15 mouse cellular contexts compared by ENCODE assay signal in genomic region chr1:33947838-33948237, GRCm38 (mm10). TPM values are rescaled to one million over a fixed set of nuclear protein-coding genes. Genes with fewer than 3 reads are reported as not detected.
DNase-seq lines count a peak whose midpoint lies in the region; ATAC-seq and TF ChIP-seq lines count a peak whose summit lies in the region.
"Had no signal": no experiment of that assay in that cellular context is flagged by ENCODE, and none has a peak within 500 bp of the region (broad histone marks: within the 10 kb centered on the region; RNA-seq: fewer than 3 reads in every experiment).

No protein-coding gene starts in this region.

- no peaks in the 10 kb centered on the region for H3K27me3 ChIP-seq in forebrain, embryonic 13.5 days
- H3K27me3 ChIP-seq in forebrain, embryonic 12.5 days: no peaks in the 10 kb centered on the region
- H3K27me3 ChIP-seq in forebrain, postnatal 0 days (ENCODE audit: insufficient read depth, low read length): no peaks in the 10 kb centered on the region
- H3K27me3 ChIP-seq: limb, embryonic 13.5 days had no signal

- 92% methylated on average over 6 of the region's 6 CpGs for WGBS in forebrain, embryonic 13.5 days
- 89% methylated on average over 6 of the region's 6 CpGs for WGBS in forebrain, embryonic 12.5 days
- WGBS in forebrain, postnatal 0 days: 88% methylated on average over 6 of the region's 6 CpGs

- no peaks in the 10 kb centered on the region for H3K36me3 ChIP-seq in forebrain, embryonic 13.5 days (ENCODE audit: poor library complexity, severe bottlenecking)
- no peaks in the 10 kb centered on the region for H3K36me3 ChIP-seq in forebrain, embryonic 12.5 days (replicated peaks)
- no peaks in the 10 kb centered on the region for H3K36me3 ChIP-seq in forebrain, postnatal 0 days (ENCODE audit: insufficient read depth)
- H3K36me3 ChIP-seq: limb, embryonic 13.5 days had no signal

- peak overlapping the region; percentile 40; the same call in 1 of the 2 replicates for H3K27ac ChIP-seq in forebrain, embryonic 13.5 days
- H3K27ac ChIP-seq in forebrain, embryonic 12.5 days: no peak overlapping the region
- peak overlapping the region; percentile 48; the same call in 1 of the 2 replicates for H3K27ac ChIP-seq in layer of hippocampus, adult 2 months
- peak overlapping the region; percentile 87 for H3K27ac ChIP-seq in forebrain, postnatal 0 days (ENCODE audit: low read depth, low read length)
- H3K27ac ChIP-seq: limb, embryonic 13.5 days had no signal

- no peaks in the 10 kb centered on the region for H3K4me1 ChIP-seq in forebrain, embryonic 13.5 days
- H3K4me1 ChIP-seq in forebrain, embryonic 12.5 days: no peaks in the 10 kb centered on the region
- H3K4me1 ChIP-seq in forebrain, postnatal 0 days (ENCODE audit: insufficient read depth): peaks cover 2% of the 10 kb centered on the region; the same call in 1 of the 2 replicates

- no peak overlapping the region for H3K4me3 ChIP-seq in forebrain, embryonic 13.5 days
- no peak overlapping the region for H3K4me3 ChIP-seq in forebrain, embryonic 12.5 days (replicated peaks)
- H3K4me3 ChIP-seq in layer of hippocampus, adult 2 months: no peak overlapping the region
- H3K4me3 ChIP-seq in forebrain, postnatal 0 days (ENCODE audit: low read depth, low read length): no peak overlapping the region
- H3K4me3 ChIP-seq: erythroblast, embryonic 14.5 days; limb, embryonic 13.5 days had no signal

- no peak for TF ChIP-seq POLR2A in brain, embryonic 14.5 days (IDR thresholded peaks at IDR 0.05; ENCODE audit: borderline replicate concordance, extremely low read depth, insufficient read depth, insufficient read length, poor library complexity, severe bottlenecking)

- no peak overlapping the region for H3K9ac ChIP-seq in forebrain, embryonic 13.5 days
- H3K9ac ChIP-seq in forebrain, embryonic 12.5 days: no peak overlapping the region
- H3K9ac ChIP-seq in forebrain, postnatal 0 days: no peak overlapping the region
- H3K9ac ChIP-seq: limb, embryonic 13.5 days had no signal

- TF ChIP-seq CTCF in layer of hippocampus, adult 2 months (conservative IDR thresholded peaks at IDR 0.05): peak; percentile 30; the same call in 1 of the 2 replicates
- TF ChIP-seq CTCF in brain, embryonic 14.5 days (IDR thresholded peaks at IDR 0.05; ENCODE audit: borderline replicate concordance, extremely low read depth, insufficient read depth, insufficient read length): peak; percentile 1; the same call in 1 of the 2 replicates
- TF ChIP-seq CTCF in forebrain, postnatal 0 days (IDR thresholded peaks at IDR 0.05; ENCODE audit: low read depth): no peak

- H3K9me3 ChIP-seq in forebrain, embryonic 13.5 days (replicated peaks): 0 out of 2 replicates have a peak, but pooled peaks cover 3% of the 10 kb centered on the region
- H3K9me3 ChIP-seq in forebrain, embryonic 12.5 days: no peaks in the 10 kb centered on the region
- H3K9me3 ChIP-seq in forebrain, postnatal 0 days (ENCODE audit: low read length): no peaks in the 10 kb centered on the region
- H3K9me3 ChIP-seq: limb, embryonic 13.5 days had no signal

- no peak for ATAC-seq in forebrain, embryonic 13.5 days
- ATAC-seq in forebrain, embryonic 12.5 days (ENCODE audit: low FRiP score): no peak
- ATAC-seq in forebrain, postnatal 0 days: no peak
- ATAC-seq in activated CD4-positive, CD25-positive, alpha-beta regulatory T cell, adult 4 months: no peak
- ATAC-seq: intestine, embryonic 16.5 days had no signal

- H3K4me2 ChIP-seq in forebrain, embryonic 13.5 days: no peak overlapping the region
- H3K4me2 ChIP-seq in forebrain, embryonic 12.5 days: no peak overlapping the region
- H3K4me2 ChIP-seq in forebrain, postnatal 0 days (ENCODE audit: low read depth): no peak overlapping the region
- H3K4me2 ChIP-seq: limb, embryonic 13.5 days had no signal

- DNase-seq in layer of hippocampus, adult 2 months (ENCODE audit: low spot score in 2 of 2): no peak
- no peak for DNase-seq in layer of hippocampus, adult 8-10 months (ENCODE audit: low spot score in 2 of 2)
- no peak for DNase-seq in brain, embryonic 14.5 days (ENCODE audit: low read depth)
- no peak for DNase-seq in forebrain, postnatal 0 days
- no peak for DNase-seq in thymus, postnatal 4 days
- DNase-seq: adrenal gland, adult 8-10 months; layer of hippocampus, adult 9-11 months; right cerebral cortex, postnatal 4 days had no signal

RNA-seq across cellular contexts. Expression of gene Dst, which starts 39.8 kb away (rescaled TPM):
- polyA plus RNA-seq in forebrain, embryonic 13.5 days (2015; fragmentation: Nextera tagmentation; extraction: Ambion mirVana): 28.2 and 29.4 TPM in 2 replicates
- 26.8 and 30.8 TPM in 2 replicates for polyA plus RNA-seq in forebrain, embryonic 12.5 days (2016; fragmentation: Nextera tagmentation; extraction: Ambion mirVana)
- 100 to 1,000 TPM; 206 to 207 TPM for total RNA-seq in layer of hippocampus, adult 2 months (2021)
- total RNA-seq in layer of hippocampus, adult 8-10 months (2022): 100 to 1,000 TPM; 211 to 239 (median 222) TPM
- polyA plus RNA-seq in brain, embryonic 14.5 days (2012; rRNA removed): 45.3 and 96.0 TPM in 2 replicates
- 127 and 134 TPM in 2 replicates for total RNA-seq in forebrain, postnatal 0 days (2014; rRNA removed)
- 16.3 and 23.1 TPM in 2 replicates for polyA plus RNA-seq in forebrain, postnatal 0 days (2015; fragmentation: Nextera tagmentation; extraction: Ambion mirVana)
- 10 to 100 TPM; 20.3 to 21.7 TPM for polyA plus RNA-seq in activated CD4-positive, CD25-positive, alpha-beta regulatory T cell, adult 4 months (2017; shearing (Covaris generic))

RNA-seq across cellular contexts. Expression of gene Bend6, which starts 40.2 kb away (rescaled TPM):
- 12.7 and 13.8 TPM in 2 replicates for polyA plus RNA-seq in forebrain, embryonic 13.5 days (2015; fragmentation: Nextera tagmentation; extraction: Ambion mirVana)
- 3.7 and 3.9 TPM in 2 replicates for polyA plus RNA-seq in forebrain, embryonic 12.5 days (2016; fragmentation: Nextera tagmentation; extraction: Ambion mirVana)
- total RNA-seq in layer of hippocampus, adult 2 months (2021): 10 to 100 TPM; 71.7 to 72.1 TPM
- total RNA-seq in layer of hippocampus, adult 8-10 months (2022): 10 to 100 TPM; 85.0 to 93.6 (median 85.6) TPM
- polyA plus RNA-seq in brain, embryonic 14.5 days (2012; rRNA removed): 21.8 and 25.5 TPM in 2 replicates
- 124 and 153 TPM in 2 replicates for total RNA-seq in forebrain, postnatal 0 days (2014; rRNA removed)
- polyA plus RNA-seq in forebrain, postnatal 0 days (2015; fragmentation: Nextera tagmentation; extraction: Ambion mirVana): 96.7 and 111 TPM in 2 replicates
- 1 to 10 TPM; 2.2 to 6.0 TPM for polyA plus RNA-seq in activated CD4-positive, CD25-positive, alpha-beta regulatory T cell, adult 4 months (2017; shearing (Covaris generic))
- total RNA-seq: common myeloid progenitor, adult 5-6 weeks had no signal
- polyA plus RNA-seq: erythroblast, embryonic 14.5 days had no signal
